Mouse (Mus musculus): Measurements from ENCODE around the gene Qrich2.

The Qrich2 gene

DNA sequence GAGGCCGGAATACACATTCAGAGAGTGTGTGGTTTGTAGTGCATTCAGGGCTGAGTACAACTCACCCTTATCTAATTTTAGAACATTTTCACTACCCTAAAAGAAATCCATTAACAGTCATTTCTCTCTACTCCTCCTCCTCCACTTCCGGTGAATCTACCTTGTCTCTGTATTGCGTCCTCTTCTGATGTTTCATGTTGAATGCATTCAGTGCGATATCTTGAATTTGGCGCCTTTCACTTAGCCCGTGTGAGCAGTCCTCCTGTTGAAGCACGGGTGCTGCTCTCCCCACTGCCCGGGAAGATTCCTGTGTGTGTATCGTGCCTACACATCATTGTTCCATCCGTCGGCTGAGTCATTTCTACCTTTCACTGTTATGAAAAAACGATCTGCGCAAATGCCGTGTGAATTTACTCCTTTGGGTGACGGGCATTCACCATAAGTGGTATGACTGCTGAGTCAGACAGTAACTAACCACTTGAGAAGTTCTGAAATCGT is 59.8 kb downstream of the Qrich2 start:
- DNase-seq = no peak

DNA sequence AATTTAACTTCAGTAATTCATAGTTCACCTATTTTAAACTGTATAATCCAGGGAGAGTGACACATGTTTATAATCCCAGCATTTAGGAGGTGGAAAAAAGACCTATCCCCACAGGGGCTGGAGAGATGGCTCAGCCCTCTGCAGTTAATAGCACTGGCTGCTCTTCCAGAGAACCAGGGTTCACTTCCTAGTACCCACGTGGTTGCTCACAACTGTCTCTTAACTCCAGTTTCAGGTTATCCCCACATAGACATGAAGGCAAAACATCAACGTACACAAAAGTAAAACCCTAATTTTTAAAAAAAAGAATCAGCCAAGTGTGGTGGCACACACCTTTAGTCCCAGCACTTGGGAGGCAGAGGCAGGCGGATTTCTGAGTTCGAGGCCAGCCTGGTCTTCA is 60.4 kb downstream of the Qrich2 start:
- DNase-seq = no peak

DNA sequence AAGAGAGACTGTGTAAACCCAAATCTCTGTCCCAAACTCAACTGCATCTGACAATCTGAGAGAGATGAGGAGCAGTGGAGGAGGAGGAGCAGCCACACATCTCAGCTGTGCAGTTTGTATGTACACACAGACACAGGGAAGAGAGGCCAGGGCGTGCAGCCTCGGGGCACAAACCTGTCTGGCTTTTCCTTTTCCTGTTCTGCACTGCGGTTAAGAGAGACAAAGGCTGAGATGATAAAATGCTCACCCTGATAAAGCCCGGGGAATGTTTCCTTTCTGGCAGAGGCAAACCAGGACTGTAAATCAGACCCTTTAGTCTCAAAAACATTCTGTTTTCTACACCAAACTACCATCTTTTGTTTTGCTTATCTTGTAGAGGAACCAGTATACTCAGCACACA is 65.5 kb downstream of the Qrich2 start:
- DNase-seq = no peak

DNA sequence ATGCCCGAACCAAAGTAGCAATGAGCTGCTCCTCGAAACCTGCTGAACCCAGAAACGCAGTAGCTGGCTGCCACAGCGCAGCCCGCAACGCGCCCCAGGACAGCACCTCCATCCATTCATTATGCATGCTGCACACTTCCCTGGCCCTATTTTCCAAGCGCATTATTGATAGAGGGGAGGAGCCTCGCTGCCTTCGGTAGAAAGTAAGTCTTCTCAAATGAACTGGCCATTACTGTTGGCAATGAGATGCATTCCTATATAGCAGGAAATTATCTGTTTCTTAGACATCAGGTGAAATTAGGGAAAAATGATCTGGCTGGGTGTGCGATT is 67.7 kb downstream of the Qrich2 start:
- no peak for DNase-seq

DNA sequence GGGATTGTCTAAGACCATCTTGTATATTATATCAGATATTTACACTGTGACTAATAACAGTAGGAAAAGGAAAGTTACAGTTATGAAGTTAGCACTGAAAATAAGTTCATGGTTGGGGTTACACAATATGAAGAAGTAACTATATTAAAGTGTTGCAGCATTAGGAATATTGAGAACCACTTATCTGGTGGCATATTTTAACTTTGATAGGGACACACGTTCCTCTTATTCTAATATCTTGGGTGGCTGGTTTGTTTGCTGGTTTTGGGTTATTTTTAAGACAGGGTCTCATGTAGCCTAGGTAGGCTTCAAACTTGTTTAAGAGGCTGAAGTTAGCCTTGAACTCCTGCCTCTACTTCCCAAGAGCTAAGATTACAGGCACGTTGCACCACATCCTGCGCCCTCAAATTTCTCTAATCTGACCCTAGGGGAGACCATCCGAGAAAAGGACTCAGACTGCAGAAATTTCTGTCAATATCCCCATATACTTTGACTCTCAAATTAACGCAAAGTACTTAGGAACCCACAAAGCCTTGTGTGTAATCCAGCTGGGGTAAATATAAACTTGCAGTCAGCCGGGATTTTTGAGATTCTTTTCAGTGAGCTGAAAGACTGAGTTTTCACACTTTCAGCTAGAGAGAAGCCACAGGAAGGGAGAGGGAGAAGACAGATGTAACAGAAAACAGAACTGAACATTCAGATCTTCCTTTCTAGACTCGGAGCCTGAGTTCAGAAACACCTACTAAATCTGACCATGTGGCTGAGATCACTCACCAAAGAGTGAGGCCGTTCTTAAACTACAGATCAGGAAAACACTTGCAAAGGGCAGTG is 68.3 kb downstream of the Qrich2 start:
- no peak for DNase-seq

DNA sequence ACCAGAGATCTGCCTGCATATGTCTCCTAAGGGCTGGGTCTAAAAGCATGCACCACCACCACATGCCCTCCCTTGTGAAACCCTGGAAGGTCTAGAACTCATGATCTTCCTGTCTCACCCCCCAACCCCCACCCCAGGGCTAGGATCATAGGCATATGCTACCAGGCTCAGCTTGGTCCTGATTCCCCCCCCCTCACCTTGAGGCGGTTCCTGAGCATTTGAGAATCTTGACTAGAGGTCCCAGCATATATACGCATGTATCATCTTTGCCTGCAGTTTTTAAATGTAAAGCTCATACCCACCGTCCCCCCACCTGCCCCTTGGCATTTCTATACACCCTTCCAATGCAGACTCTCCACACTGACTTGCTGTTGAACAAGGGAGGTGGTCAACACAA is 69.1 kb downstream of the Qrich2 start:
- no peak for DNase-seq

DNA sequence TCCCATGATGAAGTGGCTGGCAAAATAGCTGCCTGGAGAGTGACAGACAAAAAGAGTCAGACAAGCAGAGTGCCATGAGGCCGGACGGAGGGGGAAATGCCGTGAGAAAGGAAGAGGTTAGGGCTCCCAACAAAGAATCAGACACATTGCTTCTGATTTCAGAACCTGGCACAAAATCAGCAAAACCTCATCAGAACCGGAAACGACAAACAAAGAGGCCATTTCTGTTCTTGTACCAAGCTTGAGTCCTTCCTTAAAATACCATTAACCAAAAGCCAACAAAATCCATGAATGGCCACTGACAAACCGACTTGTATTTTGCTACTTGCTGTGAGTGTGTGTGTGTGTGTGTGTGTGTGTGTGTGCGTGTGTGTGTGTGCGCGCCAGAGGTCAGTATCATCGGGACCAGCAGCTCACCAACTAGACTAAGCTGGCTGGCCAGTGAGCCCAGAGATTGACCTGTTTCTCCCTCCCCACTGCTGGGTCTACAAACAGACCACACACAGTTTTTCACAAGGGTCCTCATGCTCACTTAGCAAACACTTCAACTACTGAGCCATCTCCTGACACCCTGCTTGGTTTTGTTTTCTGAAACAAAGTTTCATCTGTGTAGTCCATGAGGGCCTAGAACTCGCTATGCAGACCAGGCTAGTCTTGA is 69.6 kb downstream of the Qrich2 start:
- no peak for DNase-seq

DNA sequence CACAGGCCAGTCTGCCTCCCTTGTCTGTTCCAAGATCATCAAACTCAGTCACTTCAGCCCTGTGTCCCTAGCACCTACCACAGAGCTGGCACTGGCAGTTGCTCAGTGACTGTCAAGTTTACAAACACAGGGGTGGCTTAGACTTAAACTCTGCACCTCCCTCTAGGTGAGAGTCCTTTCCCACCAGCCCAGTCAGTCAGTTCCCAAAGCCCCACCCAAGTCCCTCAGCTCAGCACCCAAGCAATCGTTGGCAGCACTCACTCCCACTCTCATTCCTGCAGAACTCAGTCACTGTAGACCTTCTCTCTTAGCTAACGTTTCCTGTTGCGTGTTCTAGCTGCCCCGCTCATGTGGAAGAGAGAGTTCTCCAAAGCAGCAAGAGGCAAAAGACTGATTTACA is 71.3 kb downstream of the Qrich2 start:
- DNase-seq = no peak
